Comparison of ENCODE assay signal across 20 mouse cellular contexts in genomic region chr6:27689382-27689781, GRCm38 (mm10).
DNase-seq lines count a peak whose midpoint lies in the region; ATAC-seq and TF ChIP-seq lines count a peak whose summit lies in the region.
"Had no signal": no experiment of that assay in that cellular context is flagged by ENCODE, and none has a peak within 500 bp of the region (broad histone marks: within the 10 kb centered on the region; RNA-seq: fewer than 3 reads in every experiment).

No protein-coding gene starts in this region.

- peak; percentile 32 for DNase-seq in right cerebral cortex, adult 18-20 months
- DNase-seq in right cerebral cortex, postnatal 14 days, result no peak
- peak; percentile 42 to 81 for DNase-seq in layer of hippocampus, adult 2 months (ENCODE audit: low spot score in 2 of 2)
- DNase-seq in left cerebral cortex, adult 9 months (ENCODE audit: low spot score in 2 of 2), result peak; percentile 48 to 58
- no peak for DNase-seq in kidney, postnatal 4 days
- DNase-seq in kidney, postnatal 10 days, result no peak
- DNase-seq: cerebellum, postnatal 10 days; embryo, embryonic 11 days; gastrocnemius, postnatal 36 days; thymus, postnatal 14 days had no signal

- no peak overlapping the region for H3K4me2 ChIP-seq in heart, embryonic 11.5 days
- H3K4me2 ChIP-seq: heart, embryonic 12.5 days; hindbrain, embryonic 15.5 days; liver, embryonic 12.5 days; lung, embryonic 15.5 days; midbrain, embryonic 12.5 days; neural tube, embryonic 15.5 days had no signal

- H3K27ac ChIP-seq in layer of hippocampus, adult 2 months, result no peak overlapping the region
- H3K27ac ChIP-seq in heart, embryonic 11.5 days (ENCODE audit: low read depth, low read length), result no peak overlapping the region
- H3K27ac ChIP-seq: hindbrain, embryonic 15.5 days; liver, embryonic 12.5 days; lung, embryonic 15.5 days; macrophage; midbrain, embryonic 12.5 days; neural tube, embryonic 15.5 days; stomach, postnatal 0 days had no signal

- H3K9ac ChIP-seq in heart, embryonic 11.5 days (ENCODE audit: low read depth, low read length), result no peak overlapping the region
- H3K9ac ChIP-seq: heart, embryonic 12.5 days; hindbrain, embryonic 15.5 days; liver, embryonic 12.5 days; lung, embryonic 15.5 days; midbrain, embryonic 12.5 days; neural tube, embryonic 15.5 days had no signal

- H3K27me3 ChIP-seq in heart, embryonic 11.5 days (ENCODE audit: control insufficient read depth, insufficient read depth, low read length), result no peaks in the 10 kb centered on the region
- H3K27me3 ChIP-seq: heart, embryonic 12.5 days; hindbrain, embryonic 15.5 days; liver, embryonic 12.5 days; lung, embryonic 15.5 days; midbrain, embryonic 12.5 days; neural tube, embryonic 15.5 days had no signal

- no peaks in the 10 kb centered on the region for H3K4me1 ChIP-seq in heart, embryonic 11.5 days (ENCODE audit: control insufficient read depth, insufficient read depth, low read length)
- H3K4me1 ChIP-seq: heart, embryonic 12.5 days; hindbrain, embryonic 15.5 days; liver, embryonic 12.5 days; lung, embryonic 15.5 days; midbrain, embryonic 12.5 days; neural tube, embryonic 15.5 days had no signal

- no peak for TF ChIP-seq CTCF in layer of hippocampus, adult 2 months (conservative IDR thresholded peaks at IDR 0.05)

- no peaks in the 10 kb centered on the region for H3K36me3 ChIP-seq in heart, embryonic 11.5 days (ENCODE audit: control insufficient read depth, insufficient read depth, low read length)
- H3K36me3 ChIP-seq: heart, embryonic 12.5 days; hindbrain, embryonic 15.5 days; liver, embryonic 12.5 days; lung, embryonic 15.5 days; midbrain, embryonic 12.5 days; neural tube, embryonic 15.5 days had no signal

- ATAC-seq in heart, embryonic 11.5 days (replicated peaks; ENCODE audit: insufficient number of reproducible peaks, low FRiP score, low TSS enrichment), result no peak
- ATAC-seq: intestine, embryonic 16.5 days; liver, embryonic 12.5 days had no signal

- 79% methylated on average over 3 of the region's 3 CpGs for WGBS in heart, embryonic 11.5 days (ENCODE audit: insufficient replicate concordance)

- no peaks in the 10 kb centered on the region for H3K9me3 ChIP-seq in heart, embryonic 11.5 days (replicated peaks; ENCODE audit: control insufficient read depth, low read length)
- H3K9me3 ChIP-seq: heart, embryonic 12.5 days; hindbrain, embryonic 15.5 days; liver, embryonic 12.5 days; lung, embryonic 15.5 days; midbrain, embryonic 12.5 days; neural tube, embryonic 15.5 days had no signal

- H3K4me3 ChIP-seq in layer of hippocampus, adult 2 months, result no peak overlapping the region
- no peak overlapping the region for H3K4me3 ChIP-seq in heart, embryonic 11.5 days (ENCODE audit: low read depth, low read length)
- H3K4me3 ChIP-seq: heart, embryonic 12.5 days; hindbrain, embryonic 15.5 days; liver, embryonic 12.5 days; lung, embryonic 15.5 days; midbrain, embryonic 12.5 days; neural tube, embryonic 15.5 days had no signal

Comparison
In these comparisons a context has a peak if more than half of its experiments do, and no peak if none do; other contexts are left out.
1. DNase-seq: peak in right cerebral cortex, adult 18-20 months (single experiment), layer of hippocampus, adult 2 months (2 of 2) and left cerebral cortex, adult 9 months (2 of 2); none in right cerebral cortex, postnatal 14 days (single experiment), kidney, postnatal 4 days (0 of 2) and kidney, postnatal 10 days (single experiment).